Mouse (Mus musculus): ENCODE results near the gene Palmd. TPM values are rescaled to one million over a fixed set of nuclear protein-coding genes. Genes with fewer than 3 reads are reported as not detected.

Gene Palmd
- total RNA-seq, 2 experiments from 2014 or later = 21.6 to 23.6 TPM

GRCm38 (mm10) chr3:116889358-116889757 is 79.4 kb downstream of the Palmd start:
- no peak for TF ChIP-seq CTCF (IDR thresholded peaks at IDR 0.05)
- Histone ChIP-seq H3K4me3 (no peak overlapping the region), H3K27ac (no peak overlapping the region)
- DNase-seq (ENCODE audit: extremely low spot score in 1 of 2, low spot score in 2 of 2) = peak in 1 of 2 experiments; percentile 20
- intact Hi-C loops (cut with DNase I) = no loop called here

DNA sequence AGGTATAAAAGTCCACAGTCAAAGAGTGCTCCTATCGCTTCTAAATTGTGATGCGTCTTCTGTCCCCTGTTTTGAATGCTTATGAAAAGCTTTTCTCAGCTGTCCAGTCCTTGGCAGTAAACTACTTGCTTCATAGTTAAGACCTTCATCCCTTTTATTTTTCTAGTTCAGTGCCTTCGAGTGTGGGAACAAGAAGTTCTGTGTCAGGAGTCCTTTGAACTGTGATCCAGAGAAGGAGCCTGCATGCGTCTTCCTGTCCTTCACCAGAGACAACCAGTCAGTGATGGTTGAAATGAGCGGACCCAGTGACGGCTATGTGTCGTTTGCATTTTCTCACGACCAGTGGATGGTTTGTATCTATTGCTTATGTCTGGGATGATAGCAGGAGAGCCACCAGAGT is 83.8 kb downstream of the Palmd start:
- Histone ChIP-seq H3K27ac (no peak overlapping the region), H3K4me3 (no peak overlapping the region)
- intact Hi-C loops (cut with DNase I) = no loop called here
- no peak for DNase-seq (ENCODE audit: extremely low spot score in 1 of 2, low spot score in 2 of 2)
- no peak for TF ChIP-seq CTCF (IDR thresholded peaks at IDR 0.05)

- intact Hi-C loops (cut with DNase I) = no loop called here
- H3K4me3 ChIP-seq = no peak overlapping the region
- H3K27ac ChIP-seq = no peak overlapping the region
- TF ChIP-seq CTCF (IDR thresholded peaks at IDR 0.05) = no peak
- DNase-seq (ENCODE audit: extremely low spot score in 1 of 2, low spot score in 2 of 2) = no peak
Observed at GRCm38 (mm10) chr3:116882221-116882960, 86.4 kb downstream of the Palmd start.

DNA sequence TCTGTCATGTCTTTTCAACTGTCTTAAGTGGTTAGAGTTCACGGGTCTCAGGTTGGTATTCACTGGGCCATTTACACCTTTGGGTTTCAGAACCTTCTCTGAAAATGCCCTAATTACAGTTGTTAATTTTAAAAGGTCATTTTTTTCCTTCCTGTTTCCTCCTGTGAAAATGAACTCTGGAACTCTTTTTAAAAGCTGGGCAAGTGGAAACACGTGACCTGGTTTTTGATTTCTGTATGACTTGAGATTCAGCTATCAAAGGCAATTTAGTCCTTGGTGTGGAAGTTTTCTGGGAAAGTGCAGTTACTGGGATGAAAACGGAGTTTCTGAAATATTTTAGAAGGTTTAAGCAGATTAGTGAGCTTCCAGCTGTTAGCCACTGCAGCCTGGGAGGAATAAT is 98.4 kb downstream of the Palmd start:
- DNase-seq (ENCODE audit: extremely low spot score in 1 of 2, low spot score in 2 of 2) = no peak
- Histone ChIP-seq H3K27ac (no peak overlapping the region), H3K4me3 (no peak overlapping the region)
- intact Hi-C loops (cut with DNase I) = no loop called here
- no peak for TF ChIP-seq CTCF (IDR thresholded peaks at IDR 0.05)

Other genes with a start within 250 kb of the Palmd start
- gene Agl, start 160.8 kb downstream of the Palmd start, total RNA-seq (2021) = 10 to 100 TPM; 25.3 to 25.8 TPM
- 1 to 10 TPM in 1 of 2 experiments, under 1 TPM in 1; 0.57 to 1.1 TPM for gene Frrs1, start 109.5 kb downstream of the Palmd start, total RNA-seq (2021)
- gene 4930455H04Rik, start 720 bp downstream of the Palmd start, total RNA-seq (2021) = not detected